Mouse (Mus musculus) liver, embryonic 16.5 days (tissue): ENCODE measurements around the gene Coch. TPM values are rescaled to one million over a fixed set of nuclear protein-coding genes. Genes with fewer than 3 reads are reported as not detected.

Source experiments
- ATAC-seq: fragments of 200-750 bp; cut with Nextera tagmentation; 2 replicates; pipeline ENCODE4 v1.8.0; 2017; ENCODE audit warnings: low read depth, mild to moderate bottlenecking, moderate number of reproducible peaks, moderate library complexity
- H3K27ac ChIP-seq: fragments of 300-500 bp; sonication (generic); 2 replicates; pipeline ENCODE4 v1.5.1; 2014; ENCODE audit warnings: mild to moderate bottlenecking, low read length
- H3K27me3 ChIP-seq: fragments of 300-500 bp; sonication (generic); 2 replicates; pipeline ENCODE4 v1.6.1; 2014; ENCODE audit warnings: low read depth, low read length, mixed read lengths; ENCODE audit not compliant: control insufficient read depth, insufficient read depth
- H3K36me3 ChIP-seq: fragments of 300-500 bp; sonication (generic); 2 replicates; pipeline ENCODE4 v1.6.1; 2014; ENCODE audit warnings: mild to moderate bottlenecking; ENCODE audit not compliant: control insufficient read depth, insufficient read depth
- H3K4me1 ChIP-seq: fragments of 300-500 bp; sonication (generic); 2 replicates; pipeline ENCODE4 v1.6.1; 2014; ENCODE audit warnings: low read depth, low read length, mixed read lengths; ENCODE audit not compliant: control insufficient read depth
- H3K4me2 ChIP-seq: fragments of 300-500 bp; sonication (generic); 2 replicates; pipeline ENCODE4 v1.6.1; 2014; ENCODE audit warnings: low read depth, low read length, mixed read lengths
- H3K4me3 ChIP-seq: fragments of 300-500 bp; sonication (generic); 2 replicates; pipeline ENCODE4 v1.5.1; 2014; ENCODE audit warnings: low read depth, mild to moderate bottlenecking, low read length
- H3K9ac ChIP-seq: fragments of 300-500 bp; sonication (generic); 2 replicates; pipeline ENCODE4 v1.6.1; 2014; ENCODE audit warnings: low read depth, low read length
- H3K9me3 ChIP-seq: fragments of 300-500 bp; sonication (generic); replicated peaks from 2 replicates; pipeline ENCODE4 v1.6.1; 2016; ENCODE audit warnings: low read length; ENCODE audit not compliant: control insufficient read depth
- WGBS: fragments of 180-500 bp; shearing (Covaris S2); extraction: QIAGEN DNeasy Blood & Tissue Kit; methylation state at CpG from one replicate; pipeline ENCODE4 v1.1.7; 2014; ENCODE audit not compliant: insufficient replicate concordance; 5-methylcytosine and 5-hydroxymethylcytosine counted together
- polyA plus RNA-seq: library from polyadenylated mRNA; unstranded; fragments of >200 nt; fragmentation: Nextera tagmentation; extraction: Ambion mirVana; gene quantifications from 2 replicates; pipeline ENCODE4 v1.2.1, GENCODE M21; 2015

The Coch gene
- polyA plus RNA-seq, 1 experiment from 2014 or later: 0.11 TPM

DNA sequence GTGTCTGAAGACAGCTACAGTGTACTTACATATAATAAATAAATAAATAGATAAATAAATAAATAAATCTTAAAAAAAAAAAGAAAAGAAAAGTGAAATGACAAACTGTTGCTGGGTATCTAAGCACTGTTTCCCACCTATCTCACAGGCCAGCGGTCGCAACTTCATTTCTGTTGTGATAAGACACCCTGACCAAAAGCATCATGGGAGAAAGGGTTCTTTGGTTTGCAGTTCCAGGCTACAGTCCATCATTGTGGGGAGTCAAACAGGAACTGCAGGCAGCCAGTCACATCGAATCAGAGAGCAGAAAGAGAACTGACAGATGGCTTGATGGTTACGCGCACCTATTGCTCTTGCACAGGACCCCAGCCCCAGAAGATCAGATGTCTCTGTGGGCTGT lies 3.9 kb upstream of the Coch start:
- Histone ChIP-seq H3K4me1 (no peaks in the 10 kb centered on the region; the same call in 1 of the 2 replicates), H3K27ac (no peak overlapping the region), H3K27me3 (peaks cover 33% of the 10 kb centered on the region), H3K9me3 (no peaks in the 10 kb centered on the region), H3K36me3 (no peaks in the 10 kb centered on the region), H3K9ac (no peak overlapping the region), H3K4me3 (no peak overlapping the region), H3K4me2 (no peak overlapping the region)
- WGBS: 61% methylated on average over 5 of the region's 5 CpGs
- ATAC-seq: no peak

DNA sequence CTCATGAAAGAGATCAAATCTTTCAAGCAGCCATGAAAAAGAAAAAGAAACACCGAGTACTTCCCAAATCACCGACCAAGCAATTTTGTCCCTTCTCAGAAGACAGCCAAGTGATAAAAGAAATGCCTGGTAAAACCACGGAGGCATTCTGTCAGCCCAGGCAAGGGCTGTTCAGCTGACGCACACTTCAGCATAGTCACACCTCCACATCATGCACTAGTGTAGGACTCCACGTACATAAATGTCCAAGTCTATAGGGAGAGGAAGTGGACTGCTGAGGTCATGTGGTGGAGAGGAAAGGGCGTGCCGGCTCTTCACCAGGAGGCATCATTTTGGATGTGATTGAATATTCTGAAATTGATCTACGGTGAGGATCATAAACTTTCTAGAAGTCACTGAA lies 1.2 kb upstream of the Coch start:
- Histone ChIP-seq H3K9me3 (no peaks in the 10 kb centered on the region), H3K4me2 (no peak overlapping the region), H3K36me3 (no peaks in the 10 kb centered on the region), H3K27me3 (peaks cover 55% of the 10 kb centered on the region), H3K27ac (no peak overlapping the region), H3K4me3 (no peak overlapping the region), H3K4me1 (no peaks in the 10 kb centered on the region; the same call in 1 of the 2 replicates), H3K9ac (no peak overlapping the region)
- ATAC-seq: no peak
- WGBS: 42% methylated on average over 8 of the region's 8 CpGs

DNA sequence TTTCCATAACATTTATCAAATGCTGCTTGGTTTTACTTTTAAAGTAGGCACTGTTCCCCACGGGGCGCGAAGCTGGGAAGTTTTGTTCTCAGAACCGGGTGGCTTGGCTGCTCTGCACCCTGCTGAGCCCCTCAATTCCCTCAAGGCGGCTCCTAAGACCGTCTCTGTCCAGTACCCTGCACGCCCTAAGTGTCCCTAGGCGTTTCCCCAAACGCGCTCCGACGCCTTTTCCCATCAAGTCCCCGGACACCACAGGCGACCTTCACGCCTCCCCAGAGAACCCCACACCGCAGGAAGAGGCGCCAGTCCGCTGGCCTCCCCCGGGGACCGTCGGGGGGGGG lies 283 bp upstream of the Coch start:
- H3K4me1 ChIP-seq: no peaks in the 10 kb centered on the region; the same call in 1 of the 2 replicates
- H3K36me3 ChIP-seq: no peaks in the 10 kb centered on the region
- no peak overlapping the region for H3K9ac ChIP-seq
- no peak overlapping the region for H3K27ac ChIP-seq
- no peak for ATAC-seq
- no peaks in the 10 kb centered on the region for H3K9me3 ChIP-seq
- peak overlapping the region; percentile 69 for H3K4me2 ChIP-seq
- H3K4me3 ChIP-seq: peak overlapping the region; percentile 53
- WGBS: 1% methylated on average over 19 of the region's 21 CpGs
- H3K27me3 ChIP-seq: peaks cover 55% of the 10 kb centered on the region

- Histone ChIP-seq H3K4me2 (peak overlapping the region; percentile 69), H3K36me3 (no peaks in the 10 kb centered on the region), H3K9me3 (no peaks in the 10 kb centered on the region), H3K4me3 (peak overlapping the region; percentile 53), H3K27me3 (peaks cover 55% of the 10 kb centered on the region), H3K9ac (no peak overlapping the region), H3K4me1 (no peaks in the 10 kb centered on the region; the same call in 1 of the 2 replicates), H3K27ac (no peak overlapping the region)
- WGBS: 2% methylated on average over 18 of the region's 18 CpGs
- ATAC-seq: no peak
Measured at GRCm38 (mm10) chr12:51594030-51594470, 909 bp downstream of the Coch start.

- no peak overlapping the region for H3K27ac ChIP-seq
- no peak overlapping the region for H3K9ac ChIP-seq
- no peak overlapping the region for H3K4me2 ChIP-seq
- no peaks in the 10 kb centered on the region for H3K9me3 ChIP-seq
- no peaks in the 10 kb centered on the region for H3K27me3 ChIP-seq
- H3K4me3 ChIP-seq: no peak overlapping the region
- no peak for ATAC-seq
- H3K36me3 ChIP-seq: no peaks in the 10 kb centered on the region
- WGBS: 83% methylated on average over 10 of the region's 10 CpGs
- no peaks in the 10 kb centered on the region for H3K4me1 ChIP-seq
Measured at GRCm38 (mm10) chr12:51603306-51603705, 10.2 kb downstream of the Coch start.

GRCm38 (mm10) chr12:51606138-51606537 lies 13.0 kb downstream of the Coch start:
- ATAC-seq: no peak
- peaks cover 7% of the 10 kb centered on the region for H3K36me3 ChIP-seq
- WGBS: 72% methylated on average over 4 of the region's 4 CpGs

GRCm38 (mm10) chr12:51612361-51612760 lies 19.2 kb downstream of the Coch start:
- no peak for ATAC-seq
- no peaks in the 10 kb centered on the region for H3K9me3 ChIP-seq
- H3K36me3 ChIP-seq: peaks cover 20% of the 10 kb centered on the region
- no peak overlapping the region for H3K4me2 ChIP-seq
- WGBS: 70% methylated on average over 5 of the region's 5 CpGs
- no peaks in the 10 kb centered on the region for H3K27me3 ChIP-seq
- H3K4me1 ChIP-seq: peaks cover 3% of the 10 kb centered on the region; the same call in 1 of the 2 replicates
- H3K27ac ChIP-seq: no peak overlapping the region
- no peak overlapping the region for H3K9ac ChIP-seq
- no peak overlapping the region for H3K4me3 ChIP-seq

More at GRCm38 (mm10) chr12:51606138-51606537, 13.0 kb downstream of the Coch start:
- Histone ChIP-seq H3K4me3 (no peak overlapping the region), H3K27me3 (no peaks in the 10 kb centered on the region), H3K9ac (no peak overlapping the region), H3K4me1 (no peaks in the 10 kb centered on the region), H3K27ac (no peak overlapping the region), H3K4me2 (no peak overlapping the region), H3K9me3 (no peaks in the 10 kb centered on the region)

DNA sequence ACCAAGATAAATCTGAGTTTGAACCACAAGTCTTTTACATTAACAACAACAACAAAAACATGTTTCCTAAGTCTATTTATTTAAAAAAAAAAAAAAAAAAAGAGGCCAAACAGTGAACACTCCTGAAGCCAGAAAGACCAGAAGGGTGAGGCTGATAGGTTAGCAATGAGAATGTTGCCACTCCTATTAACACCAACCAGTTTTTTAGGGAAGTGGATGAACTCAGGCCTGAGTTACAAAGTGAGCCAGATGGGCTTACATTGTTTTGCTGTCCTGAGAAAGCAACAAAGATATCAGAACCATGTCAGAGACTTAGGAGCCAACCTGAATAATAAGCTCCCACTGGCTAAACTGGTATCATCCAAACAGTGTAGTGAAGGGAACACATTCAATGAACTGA lies 27.4 kb downstream of the Coch start:
- no peaks in the 10 kb centered on the region for H3K4me1 ChIP-seq
- H3K4me2 ChIP-seq: no peak overlapping the region
- H3K4me3 ChIP-seq: no peak overlapping the region
- peaks cover 12% of the 10 kb centered on the region for H3K36me3 ChIP-seq
- no peaks in the 10 kb centered on the region for H3K27me3 ChIP-seq
- no peaks in the 10 kb centered on the region for H3K9me3 ChIP-seq
- no peak overlapping the region for H3K9ac ChIP-seq
- no peak for ATAC-seq
- no peak overlapping the region for H3K27ac ChIP-seq

DNA sequence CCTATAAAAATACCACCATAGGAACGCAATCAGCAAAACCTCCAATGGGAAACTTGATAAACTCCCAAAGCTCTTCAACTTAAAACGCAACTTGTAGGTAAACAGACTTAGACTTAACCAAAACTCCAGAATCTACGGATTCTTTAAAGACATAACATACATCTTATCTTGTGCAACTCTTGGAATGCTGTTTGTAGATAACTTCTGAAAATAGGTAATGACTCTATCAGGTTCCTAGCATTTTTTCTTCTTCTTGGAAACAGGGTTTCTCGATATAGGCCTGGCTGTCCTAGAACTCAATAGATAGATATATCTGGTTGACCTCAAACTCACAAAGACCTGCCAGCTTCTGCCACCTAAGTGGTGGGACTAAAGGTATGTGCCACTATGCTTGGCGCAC lies 28.0 kb downstream of the Coch start:
- WGBS: 75% methylated on average over 5 of the region's 5 CpGs
- no peaks in the 10 kb centered on the region for H3K9me3 ChIP-seq
- no peaks in the 10 kb centered on the region for H3K27me3 ChIP-seq
- no peak overlapping the region for H3K27ac ChIP-seq
- ATAC-seq: no peak
- H3K9ac ChIP-seq: no peak overlapping the region
- H3K4me1 ChIP-seq: no peaks in the 10 kb centered on the region
- H3K4me3 ChIP-seq: no peak overlapping the region
- no peak overlapping the region for H3K4me2 ChIP-seq
- peaks cover 10% of the 10 kb centered on the region for H3K36me3 ChIP-seq
